ENCODE assay signal across 14 mouse cellular contexts in genomic region chr12:58544862-58545261, GRCm38 (mm10).
"Had no signal": no experiment of that assay in that cellular context is flagged by ENCODE, and none has a peak within 500 bp of the region (broad histone marks: within the 10 kb centered on the region; RNA-seq: fewer than 3 reads in every experiment).

No protein-coding gene starts in this region.

- H3K4me2 ChIP-seq: kidney, embryonic 15.5 days; limb, embryonic 13.5 days; midbrain, embryonic 15.5 days; neural tube, embryonic 13.5 days had no signal

- H3K36me3 ChIP-seq: kidney, embryonic 15.5 days; limb, embryonic 13.5 days; midbrain, embryonic 10.5 days; midbrain, embryonic 15.5 days; neural tube, embryonic 13.5 days had no signal

- H3K4me1 ChIP-seq: kidney, embryonic 15.5 days; midbrain, embryonic 10.5 days; midbrain, embryonic 15.5 days; neural tube, embryonic 13.5 days had no signal

- H3K27ac ChIP-seq: kidney, embryonic 15.5 days; limb, embryonic 13.5 days; liver, embryonic 14.5 days; midbrain, embryonic 10.5 days; midbrain, embryonic 15.5 days; neural tube, embryonic 13.5 days had no signal

- H3K27me3 ChIP-seq: kidney, embryonic 15.5 days; limb, embryonic 13.5 days; midbrain, embryonic 15.5 days; neural tube, embryonic 13.5 days had no signal

- H3K9me3 ChIP-seq: kidney, embryonic 15.5 days; limb, embryonic 13.5 days; midbrain, embryonic 10.5 days; midbrain, embryonic 15.5 days; neural tube, embryonic 13.5 days had no signal

- DNase-seq: kidney, postnatal 14 days; left cerebral cortex, postnatal 4 days; lung, adult 2 months; lung, postnatal 10 days; lung, postnatal 4 days; retina, postnatal 1 day; right cerebral cortex, postnatal 25 days; thymus, postnatal 36 days had no signal

- H3K9ac ChIP-seq: kidney, embryonic 15.5 days; limb, embryonic 13.5 days; liver, embryonic 14.5 days; midbrain, embryonic 15.5 days; neural tube, embryonic 13.5 days had no signal

- H3K4me3 ChIP-seq: kidney, embryonic 15.5 days; limb, embryonic 13.5 days; midbrain, embryonic 10.5 days; midbrain, embryonic 15.5 days; neural tube, embryonic 13.5 days had no signal
